Mouse (Mus musculus) testis, postnatal 10 days (tissue): ENCODE results near the gene Ankrd6.

Experiments
- DNase-seq: peaks from one replicate; pipeline ENCODE4 v3.0.0; 2021; ENCODE audit warnings: low spot score

Ankrd6 gene

DNA sequence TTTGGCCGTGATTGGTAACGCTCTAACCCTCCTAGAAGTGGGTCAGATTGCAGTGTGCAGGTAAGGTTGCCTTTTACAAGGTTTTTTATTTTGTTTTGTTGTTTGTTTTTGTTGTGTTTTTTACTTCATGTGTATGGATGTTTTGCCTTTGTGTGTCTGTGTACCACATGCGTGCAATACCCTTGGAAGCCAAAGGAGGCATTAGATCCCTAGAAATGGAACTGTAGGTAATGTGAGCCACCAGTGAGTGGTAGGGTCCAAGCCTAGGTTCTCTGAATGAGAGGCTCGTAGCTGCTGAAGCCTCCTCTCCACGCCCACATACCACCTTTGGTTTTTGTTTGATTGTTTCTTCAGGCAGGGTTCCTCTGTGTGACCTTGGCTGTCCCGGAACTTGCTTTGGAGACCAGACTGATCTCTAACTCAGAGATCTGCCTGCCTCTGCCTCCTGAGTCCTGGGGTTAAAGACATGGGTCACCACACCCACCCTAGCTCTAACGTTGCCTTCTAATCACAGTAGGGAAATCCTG lies 180.3 kb downstream of the Ankrd6 start:
- DNase-seq, result no peak

DNA sequence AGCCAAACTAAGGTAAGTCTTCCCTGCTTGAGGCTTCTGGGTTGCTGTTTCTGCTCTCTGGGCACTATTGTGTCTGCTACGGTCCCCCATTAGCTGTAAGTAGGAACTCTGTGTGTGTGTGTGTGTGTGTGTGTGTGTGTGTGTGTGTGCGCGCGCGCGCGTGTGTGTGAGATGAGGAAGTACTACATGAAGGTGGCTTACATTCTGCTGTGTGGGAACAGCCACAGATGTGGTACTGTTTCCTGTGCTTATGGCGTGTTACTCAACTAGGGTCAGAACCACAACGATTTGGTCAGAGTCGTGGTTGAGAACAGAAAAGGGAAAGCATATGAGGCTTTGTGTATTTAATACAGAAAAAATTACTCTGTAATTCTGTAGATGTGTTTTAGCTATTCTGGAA lies 182.6 kb downstream of the Ankrd6 start:
- no peak for DNase-seq

DNA sequence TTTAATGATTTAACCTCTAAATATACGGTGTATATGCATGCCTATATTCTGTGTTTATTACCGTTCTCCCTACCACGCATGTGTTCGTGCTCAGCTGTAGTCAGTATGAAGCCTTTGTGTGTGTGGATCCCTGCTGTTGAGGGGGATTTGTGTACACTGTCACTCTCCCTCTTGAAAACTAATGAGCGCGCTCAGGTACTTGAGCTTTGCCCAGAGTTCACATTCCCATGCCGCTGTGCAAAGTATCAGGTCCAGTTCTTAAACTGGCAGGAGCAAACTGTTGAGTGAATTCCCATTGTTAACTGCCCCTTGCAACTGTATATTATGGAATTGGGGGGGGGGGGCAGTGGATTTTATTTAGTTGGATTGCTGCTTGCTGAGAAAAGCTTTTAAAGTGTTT lies 183.2 kb downstream of the Ankrd6 start:
- DNase-seq, result no peak

DNA sequence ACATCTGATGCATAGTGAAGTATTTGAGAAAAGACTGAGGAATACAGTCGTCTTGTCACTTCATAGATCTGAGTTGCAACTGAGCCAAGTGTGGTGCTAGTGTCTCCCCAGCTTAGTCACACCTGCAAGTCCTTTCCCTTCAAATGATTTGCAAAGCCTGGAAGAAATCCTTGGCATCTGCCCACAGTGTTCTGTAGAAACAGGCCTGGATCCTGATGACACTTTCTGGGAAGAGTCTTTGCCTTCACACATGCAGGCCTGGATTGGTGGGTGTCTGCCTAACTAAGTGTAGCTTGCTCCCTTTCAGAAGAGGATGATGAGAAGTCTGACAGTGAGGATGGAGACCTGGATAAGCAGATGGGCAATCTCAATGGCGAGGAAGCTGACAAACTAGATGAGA lies 193.2 kb downstream of the Ankrd6 start:
- DNase-seq, result no peak
